Mouse (Mus musculus): ENCODE data around the gene Fam13c. TPM values are rescaled to one million over a fixed set of nuclear protein-coding genes. Genes with fewer than 3 reads are reported as not detected.

Gene Fam13c
- total RNA-seq, 2 experiments from 2014 or later = 19.1 to 19.6 TPM

- DNase-seq (ENCODE audit: low spot score in 2 of 2) = no peak
Measured at GRCm38 (mm10) chr10:70519640-70520099, 79.4 kb downstream of the Fam13c start.

- DNase-seq (ENCODE audit: low spot score in 2 of 2) = no peak
Measured at GRCm38 (mm10) chr10:70520143-70521131, 80.2 kb downstream of the Fam13c start.

- DNase-seq (ENCODE audit: low spot score in 2 of 2) = no peak
Measured at GRCm38 (mm10) chr10:70521379-70521778, 81.1 kb downstream of the Fam13c start.

- no peak for DNase-seq (ENCODE audit: low spot score in 2 of 2)
Measured at GRCm38 (mm10) chr10:70530185-70530823, 90.0 kb downstream of the Fam13c start.

- DNase-seq (ENCODE audit: low spot score in 2 of 2) = no peak
Measured at GRCm38 (mm10) chr10:70532249-70532648, 92.0 kb downstream of the Fam13c start.

- no peak for DNase-seq (ENCODE audit: low spot score in 2 of 2)
Measured at GRCm38 (mm10) chr10:70533301-70533781, 93.1 kb downstream of the Fam13c start.

- DNase-seq (ENCODE audit: low spot score in 2 of 2) = no peak
Measured at GRCm38 (mm10) chr10:70533986-70534385, 93.7 kb downstream of the Fam13c start.

GRCm38 (mm10) chr10:70534571-70534970 is 94.3 kb downstream of the Fam13c start:
- DNase-seq (ENCODE audit: low spot score in 2 of 2) = no peak

GRCm38 (mm10) chr10:70535401-70535800 is 95.1 kb downstream of the Fam13c start:
- DNase-seq (ENCODE audit: low spot score in 2 of 2) = no peak

GRCm38 (mm10) chr10:70537694-70538093 is 97.4 kb downstream of the Fam13c start:
- no peak for DNase-seq (ENCODE audit: low spot score in 2 of 2)

GRCm38 (mm10) chr10:70539251-70539650 is 99.0 kb downstream of the Fam13c start:
- no peak for DNase-seq (ENCODE audit: low spot score in 2 of 2)

- DNase-seq (ENCODE audit: low spot score in 2 of 2) = no peak
Measured at GRCm38 (mm10) chr10:70540456-70541195, 100.3 kb downstream of the Fam13c start.

- DNase-seq (ENCODE audit: low spot score in 2 of 2) = no peak
Measured at GRCm38 (mm10) chr10:70542857-70543256, 102.6 kb downstream of the Fam13c start.

- no peak for DNase-seq (ENCODE audit: low spot score in 2 of 2)
Measured at GRCm38 (mm10) chr10:70552531-70552930, 112.2 kb downstream of the Fam13c start.

GRCm38 (mm10) chr10:70563636-70564035 is 123.4 kb downstream of the Fam13c start:
- DNase-seq (ENCODE audit: low spot score in 2 of 2) = peak; percentile 29 to 39

- DNase-seq (ENCODE audit: low spot score in 2 of 2) = no peak
Measured at GRCm38 (mm10) chr10:70581556-70582211, 141.4 kb downstream of the Fam13c start.

- DNase-seq (ENCODE audit: low spot score in 2 of 2) = no peak
Measured at GRCm38 (mm10) chr10:70584171-70584570, 143.9 kb downstream of the Fam13c start.

GRCm38 (mm10) chr10:70586876-70587405 is 146.7 kb downstream of the Fam13c start:
- DNase-seq (ENCODE audit: low spot score in 2 of 2) = no peak

GRCm38 (mm10) chr10:70594007-70594406 is 153.7 kb downstream of the Fam13c start:
- DNase-seq (ENCODE audit: low spot score in 2 of 2) = no peak

GRCm38 (mm10) chr10:70598081-70598515 is 157.8 kb downstream of the Fam13c start:
- DNase-seq (ENCODE audit: low spot score in 2 of 2) = no peak

All from adrenal gland, postnatal 4 days (tissue).